Mouse (Mus musculus) testis, adult 2 months (tissue): ENCODE results near the gene Smok3b. TPM values are rescaled to one million over a fixed set of nuclear protein-coding genes. Genes with fewer than 3 reads are reported as not detected.

Experiments used
- H3K27ac ChIP-seq: fragments of 200-500 bp; 2 replicates; pipeline ENCODE4 v1.5.1; 2012; ENCODE audit warnings: low read depth, low read length; ENCODE audit not compliant: control insufficient read depth, insufficient read depth
- H3K27me3 ChIP-seq: fragments of 200-500 bp; 2 replicates; pipeline ENCODE4 v1.6.1; 2012; ENCODE audit warnings: mild to moderate bottlenecking, low read length, moderate library complexity; ENCODE audit not compliant: control insufficient read depth, insufficient read depth
- H3K36me3 ChIP-seq: fragments of 200-500 bp; 2 replicates; pipeline ENCODE4 v1.6.1; 2012; ENCODE audit warnings: mild to moderate bottlenecking, low read length; ENCODE audit not compliant: control insufficient read depth, insufficient read depth
- H3K4me1 ChIP-seq: fragments of 200-500 bp; 2 replicates; pipeline ENCODE4 v1.6.1; 2012; ENCODE audit warnings: low read length; ENCODE audit not compliant: control insufficient read depth, insufficient read depth
- H3K4me3 ChIP-seq: fragments of 200-500 bp; 2 replicates; pipeline ENCODE4 v1.5.1; 2012; ENCODE audit warnings: low read depth, mild to moderate bottlenecking, low read length, moderate library complexity, mixed read lengths; ENCODE audit not compliant: control insufficient read depth
- CTCF ChIP-seq: fragments of 200-500 bp; IDR thresholded peaks from 2 replicates; pipeline ENCODE4 v1.5.1; 2012; ENCODE audit warnings: low read depth, mild to moderate bottlenecking, inconsistent platforms, low read length, moderate library complexity; ENCODE audit not compliant: control insufficient read depth, insufficient read depth, insufficient replicate concordance
- POLR2A ChIP-seq: fragments of 200-500 bp; IDR thresholded peaks from 2 replicates; pipeline ENCODE4 v1.6.1; 2012; ENCODE audit warnings: low read depth, mild to moderate bottlenecking, inconsistent platforms, low read length, moderate library complexity; ENCODE audit not compliant: control insufficient read depth
- polyA plus RNA-seq: library from polyadenylated mRNA; depleted of rRNA; stranded (reverse); fragments of >200 nt; gene quantifications from 2 replicates; pipeline ENCODE4 v1.2.3, GENCODE M21; 2012

Gene Smok3b
- polyA plus RNA-seq, 1 experiment: 13.5 TPM

DNA sequence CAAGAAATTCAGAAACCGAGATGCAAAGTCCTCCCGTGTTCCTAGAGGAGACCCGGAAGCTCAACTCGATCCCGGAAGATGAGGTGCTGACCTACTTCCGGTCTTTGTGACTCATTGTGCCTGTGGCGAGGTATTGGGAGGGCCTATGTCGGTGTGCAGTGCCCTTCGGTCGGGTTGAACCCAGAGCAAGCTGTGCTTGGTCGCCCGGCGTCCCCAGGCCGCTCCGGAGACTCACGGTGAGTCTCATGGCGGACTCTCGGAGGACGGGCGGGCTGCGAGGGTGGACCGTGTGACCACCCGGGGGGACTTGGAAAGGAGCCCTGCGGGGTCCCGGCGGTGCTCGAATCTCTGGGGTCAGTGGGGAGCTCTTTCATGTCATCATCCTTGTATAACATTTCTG is 63.8 kb downstream of the Smok3b start, which contains the start of gene Zkscan1:
TSS of gene Zkscan1 (plus strand) at position 89 of the 400 bp plus-strand sequence.
- Histone ChIP-seq H3K4me1 (peaks cover 2% of the 10 kb centered on the region), H3K27me3 (no peaks in the 10 kb centered on the region), H3K4me3 (peak within 1 kb of the TSS; percentile 100), H3K27ac (peak within 1 kb of the TSS; percentile 88), H3K36me3 (no peaks in the 10 kb centered on the region)
- TF ChIP-seq POLR2A (peak; percentile 94), CTCF (no peak)

DNA sequence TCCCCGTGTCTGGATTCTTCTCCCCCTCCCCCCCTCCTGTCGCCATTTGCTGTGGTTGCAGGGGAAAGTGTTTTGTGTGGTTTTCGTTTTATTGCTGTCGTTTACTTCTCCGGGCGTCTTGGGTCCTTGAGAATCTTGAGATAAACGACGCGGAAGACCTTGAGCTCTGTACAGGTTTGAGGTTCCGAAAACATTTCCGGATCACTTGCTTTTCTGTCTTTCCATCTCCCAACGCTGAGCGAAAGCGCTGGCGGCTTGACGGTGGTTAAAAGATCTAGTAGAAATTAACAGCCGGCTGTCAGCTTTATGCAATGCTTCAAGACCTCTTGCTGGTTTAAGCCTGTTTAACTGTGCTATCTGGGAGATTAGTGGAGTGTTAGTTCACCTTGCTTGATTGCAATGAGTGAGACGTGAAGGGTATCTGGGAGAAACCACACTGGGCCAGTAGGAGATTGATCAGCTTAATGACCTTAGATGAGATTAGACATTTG is 64.2 kb downstream of the Smok3b start:
- H3K4me3 ChIP-seq: peak overlapping the region; percentile 100
- H3K27ac ChIP-seq: peak overlapping the region; percentile 88; the same call in 1 of the 2 replicates
- peaks cover 2% of the 10 kb centered on the region for H3K4me1 ChIP-seq
- H3K27me3 ChIP-seq: no peaks in the 10 kb centered on the region
- TF ChIP-seq POLR2A: no peak
- TF ChIP-seq CTCF: no peak
- H3K36me3 ChIP-seq: no peaks in the 10 kb centered on the region

DNA sequence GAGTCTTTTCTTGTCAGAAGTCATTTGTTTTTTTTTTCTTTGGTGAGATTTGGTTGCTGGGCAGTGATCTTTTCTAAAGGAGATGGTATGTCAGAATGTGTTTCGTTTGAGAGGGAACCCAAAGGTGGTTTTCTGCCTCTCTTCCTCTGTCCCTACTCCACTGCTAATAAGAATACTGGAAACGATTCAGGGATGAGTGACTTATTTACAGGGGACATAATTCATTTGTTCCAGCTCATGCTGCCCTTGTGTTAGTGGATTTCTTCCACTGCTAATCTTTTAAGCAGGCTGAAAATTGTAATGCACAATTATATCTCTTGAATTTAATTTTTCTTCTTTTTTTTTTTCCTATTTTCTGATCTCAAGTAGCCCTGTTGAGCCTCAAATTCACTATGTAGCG is 65.6 kb downstream of the Smok3b start:
- no peak overlapping the region for H3K4me3 ChIP-seq

DNA sequence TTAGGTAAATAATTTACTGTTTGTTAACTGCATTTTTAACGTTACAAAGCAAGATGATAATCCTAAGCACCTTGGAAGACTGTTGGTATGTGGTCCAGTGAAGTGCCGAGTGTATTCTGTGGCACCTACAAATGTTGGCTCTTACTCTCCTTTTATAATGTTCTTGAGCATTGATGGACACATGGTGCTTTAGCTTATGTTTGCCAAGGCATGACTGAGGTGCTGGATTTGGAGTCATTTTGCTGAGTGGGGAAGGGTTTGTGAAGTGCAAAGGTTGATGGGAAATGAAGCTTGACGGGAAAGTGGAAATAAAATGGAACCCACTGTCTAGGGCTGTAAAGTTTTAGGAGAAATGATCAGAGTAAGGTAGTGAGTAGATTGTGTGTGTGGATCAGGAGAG is 67.1 kb downstream of the Smok3b start:
- no peak for TF ChIP-seq POLR2A
- no peak for TF ChIP-seq CTCF
- Histone ChIP-seq H3K36me3 (no peaks in the 10 kb centered on the region), H3K27ac (no peak overlapping the region), H3K4me3 (no peak overlapping the region), H3K4me1 (peaks cover 2% of the 10 kb centered on the region; the same call in 1 of the 2 replicates), H3K27me3 (no peaks in the 10 kb centered on the region)

More for the DNA sequence above, 65.6 kb downstream of the Smok3b start:
- H3K27ac ChIP-seq: no peak overlapping the region
- TF ChIP-seq POLR2A (no peak), CTCF (no peak)
- H3K27me3 ChIP-seq: no peaks in the 10 kb centered on the region
- no peaks in the 10 kb centered on the region for H3K36me3 ChIP-seq
- peaks cover 2% of the 10 kb centered on the region; the same call in 1 of the 2 replicates for H3K4me1 ChIP-seq

DNA sequence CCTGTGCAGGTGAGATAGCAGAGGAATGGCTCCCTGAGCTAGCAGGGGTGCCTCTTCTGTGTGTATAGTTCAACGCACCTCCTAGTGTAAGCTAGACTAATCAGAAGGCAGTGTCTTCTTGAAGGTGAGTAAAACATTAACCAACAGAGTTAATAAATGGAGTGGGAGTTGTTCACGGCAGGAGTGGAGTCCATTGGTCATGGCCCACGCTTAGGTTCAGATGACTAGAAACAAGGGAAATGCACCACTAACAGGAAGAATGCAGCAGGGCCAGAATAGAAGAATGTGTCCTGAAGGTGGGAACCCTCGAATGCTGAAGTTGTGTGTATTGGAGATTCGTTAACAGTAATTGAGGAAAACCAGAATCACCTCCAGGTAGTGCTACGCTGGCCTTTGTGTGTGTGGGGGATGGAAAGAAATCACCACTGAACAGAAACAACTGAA is 67.9 kb downstream of the Smok3b start:
- no peak for TF ChIP-seq CTCF
- no peak for TF ChIP-seq POLR2A
- no peaks in the 10 kb centered on the region for H3K27me3 ChIP-seq
- peaks cover 4% of the 10 kb centered on the region for H3K36me3 ChIP-seq
- H3K4me1 ChIP-seq: peaks cover 2% of the 10 kb centered on the region; the same call in 1 of the 2 replicates
- H3K27ac ChIP-seq: no peak overlapping the region
- peak overlapping the region; percentile 55 for H3K4me3 ChIP-seq

DNA sequence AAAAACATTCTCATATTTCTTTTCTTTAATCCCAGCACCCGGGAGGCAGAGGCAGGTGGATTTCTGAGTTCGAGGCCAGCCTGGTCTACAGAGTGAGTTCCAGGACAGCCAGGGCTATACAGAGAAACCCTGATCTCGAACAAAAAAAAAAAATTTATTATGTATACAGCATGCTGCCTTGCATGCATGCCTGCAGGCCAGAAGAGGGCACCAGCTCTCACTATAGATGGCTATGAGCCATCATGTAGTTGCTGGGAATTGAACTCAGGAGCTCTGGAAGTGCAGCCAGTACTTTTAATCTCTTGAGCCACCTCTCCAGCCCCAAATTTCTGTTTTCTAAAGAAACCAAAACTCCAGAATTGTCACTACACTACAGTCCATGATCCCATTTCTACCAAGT is 69.0 kb downstream of the Smok3b start:
- H3K27me3 ChIP-seq: no peaks in the 10 kb centered on the region
- no peak overlapping the region for H3K27ac ChIP-seq
- peaks cover 4% of the 10 kb centered on the region for H3K36me3 ChIP-seq
- no peak overlapping the region for H3K4me3 ChIP-seq
- no peak for TF ChIP-seq POLR2A
- no peak for TF ChIP-seq CTCF
- no peaks in the 10 kb centered on the region for H3K4me1 ChIP-seq

DNA sequence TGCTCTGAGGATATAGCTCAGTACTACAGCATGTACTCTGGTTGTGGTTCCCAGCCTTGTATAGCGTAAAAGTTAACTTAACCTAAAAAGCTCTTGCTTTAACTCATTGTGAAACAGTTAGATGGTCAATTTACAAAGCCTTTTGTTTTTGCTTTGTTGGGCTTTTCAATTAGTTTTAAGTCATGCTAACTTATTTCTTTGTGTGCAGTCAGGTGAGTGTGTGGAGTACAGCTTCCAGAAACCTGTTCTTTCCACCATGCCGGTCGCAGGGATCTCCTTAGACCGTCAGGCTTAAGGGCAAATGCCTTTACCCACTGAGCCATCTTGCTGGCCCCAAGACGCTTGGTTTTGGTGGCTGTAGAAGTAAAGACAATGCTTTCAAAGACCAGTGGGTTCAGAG is 69.5 kb downstream of the Smok3b start:
- H3K36me3 ChIP-seq: peaks cover 4% of the 10 kb centered on the region
- TF ChIP-seq POLR2A: no peak
- TF ChIP-seq CTCF: no peak

DNA sequence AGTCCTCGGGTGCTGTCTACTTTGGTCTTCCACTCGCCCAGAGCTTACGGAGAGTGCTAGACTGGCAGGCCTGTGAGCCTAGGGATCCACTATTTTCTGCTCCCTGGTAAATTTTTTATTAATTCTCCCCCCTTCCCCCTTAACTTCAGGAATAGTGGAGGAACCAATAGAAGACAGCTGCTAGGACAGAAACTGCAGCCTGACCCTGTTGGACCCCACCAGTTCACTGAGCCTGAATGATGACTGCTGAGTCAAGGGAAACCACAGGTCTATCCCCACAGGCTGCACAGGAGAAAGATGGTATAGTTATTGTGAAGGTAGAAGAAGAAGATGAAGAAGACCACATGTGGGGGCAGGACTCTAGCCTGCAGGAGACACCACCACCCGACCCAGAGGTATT is 71.5 kb downstream of the Smok3b start:
- Histone ChIP-seq H3K4me3 (no peak overlapping the region), H3K4me1 (no peaks in the 10 kb centered on the region), H3K27me3 (no peaks in the 10 kb centered on the region), H3K36me3 (peaks cover 4% of the 10 kb centered on the region), H3K27ac (no peak overlapping the region)
- TF ChIP-seq CTCF: no peak
- TF ChIP-seq POLR2A: no peak

More for the DNA sequence above, 69.5 kb downstream of the Smok3b start:
- Histone ChIP-seq H3K27ac (no peak overlapping the region), H3K4me3 (no peak overlapping the region), H3K4me1 (no peaks in the 10 kb centered on the region), H3K27me3 (no peaks in the 10 kb centered on the region)
